Mouse (Mus musculus) neural tube, embryonic 13.5 days (tissue): ENCODE measurements around the gene Clpb. TPM values are rescaled to one million over a fixed set of nuclear protein-coding genes. Genes with fewer than 3 reads are reported as not detected.

Experiments used
- ATAC-seq: fragments of 200-750 bp; cut with Nextera tagmentation; 2 replicates; pipeline ENCODE4 v1.8.0; 2017; ENCODE audit warnings: low read depth, mild to moderate bottlenecking, moderate TSS enrichment, moderate library complexity
- H3K27ac ChIP-seq: fragments of 300-500 bp; sonication (generic); replicated peaks from 2 replicates; pipeline ENCODE4 v1.5.1; 2015; ENCODE audit warnings: moderate library complexity, mild to moderate bottlenecking, inconsistent platforms
- H3K27me3 ChIP-seq: fragments of 300-500 bp; sonication (generic); 2 replicates; pipeline ENCODE4 v1.6.1; 2015; ENCODE audit warnings: mild to moderate bottlenecking, inconsistent platforms
- H3K36me3 ChIP-seq: fragments of 300-500 bp; sonication (generic); 2 replicates; pipeline ENCODE4 v1.6.1; 2015; ENCODE audit warnings: mild to moderate bottlenecking, inconsistent platforms
- H3K4me1 ChIP-seq: fragments of 300-500 bp; sonication (generic); replicated peaks from 2 replicates; pipeline ENCODE4 v1.6.1; 2015; ENCODE audit warnings: inconsistent platforms
- H3K4me2 ChIP-seq: fragments of 300-500 bp; sonication (generic); 2 replicates; pipeline ENCODE4 v1.6.1; 2015; ENCODE audit warnings: inconsistent platforms, mild to moderate bottlenecking, moderate library complexity
- H3K4me3 ChIP-seq: fragments of 300-500 bp; sonication (generic); 2 replicates; pipeline ENCODE4 v1.5.1; 2015; ENCODE audit warnings: mild to moderate bottlenecking, inconsistent platforms
- H3K9ac ChIP-seq: fragments of 300-500 bp; sonication (generic); 2 replicates; pipeline ENCODE4 v1.6.1; 2015; ENCODE audit warnings: moderate library complexity, mild to moderate bottlenecking, inconsistent platforms
- H3K9me3 ChIP-seq: fragments of 300-500 bp; sonication (generic); 2 replicates; pipeline ENCODE4 v1.6.1; 2016; ENCODE audit warnings: inconsistent platforms
- WGBS: fragments of 180-500 bp; shearing (Covaris S2); methylation state at CpG from one replicate; pipeline ENCODE4 v1.1.7; 2015; 5-methylcytosine and 5-hydroxymethylcytosine counted together
- polyA plus RNA-seq: library from polyadenylated mRNA; unstranded; fragments of >200 nt; fragmentation: Nextera tagmentation; extraction: Ambion mirVana; gene quantifications from 2 replicates; pipeline ENCODE4 v1.2.1, GENCODE M21; 2015

The Clpb gene
- polyA plus RNA-seq, 1 experiment from 2014 or later = 30.4 TPM

GRCm38 (mm10) chr7:101700296-101700695 is 36.9 kb downstream of the Clpb start:
- Histone ChIP-seq H3K4me3 (no peak overlapping the region), H3K9ac (no peak overlapping the region), H3K4me2 (no peak overlapping the region), H3K9me3 (no peaks in the 10 kb centered on the region), H3K4me1 (peaks cover 9% of the 10 kb centered on the region; the same call in 1 of the 2 replicates), H3K27ac (no peak overlapping the region), H3K27me3 (no peaks in the 10 kb centered on the region), H3K36me3 (no peaks in the 10 kb centered on the region)
- WGBS = 85% methylated on average over 3 of the region's 3 CpGs
- ATAC-seq = no peak

- no peaks in the 10 kb centered on the region for H3K9me3 ChIP-seq
- no peak overlapping the region for H3K9ac ChIP-seq
- no peaks in the 10 kb centered on the region for H3K4me1 ChIP-seq
- H3K27me3 ChIP-seq = no peaks in the 10 kb centered on the region
- no peak overlapping the region for H3K4me3 ChIP-seq
- H3K27ac ChIP-seq = no peak overlapping the region
- ATAC-seq = no peak
- no peak overlapping the region for H3K4me2 ChIP-seq
- WGBS = 89% methylated on average over 5 of the region's 5 CpGs
- peaks cover 12% of the 10 kb centered on the region; the same call in 1 of the 2 replicates for H3K36me3 ChIP-seq
These were observed 39.3 kb downstream of the Clpb start for GRCm38 (mm10) chr7:101702706-101703105.

- Histone ChIP-seq H3K27ac (no peak overlapping the region), H3K9ac (no peak overlapping the region), H3K27me3 (no peaks in the 10 kb centered on the region), H3K4me3 (no peak overlapping the region), H3K36me3 (peaks cover 14% of the 10 kb centered on the region; the same call in 1 of the 2 replicates), H3K9me3 (no peaks in the 10 kb centered on the region), H3K4me1 (peaks cover 9% of the 10 kb centered on the region), H3K4me2 (no peak overlapping the region)
- no peak for ATAC-seq
- 92% methylated on average over 3 of the region's 3 CpGs for WGBS
These were observed 46.2 kb downstream of the Clpb start for GRCm38 (mm10) chr7:101709586-101709985.

- no peak overlapping the region for H3K9ac ChIP-seq
- 94% methylated on average over 5 of the region's 5 CpGs for WGBS
- no peak overlapping the region for H3K4me3 ChIP-seq
- no peak overlapping the region for H3K27ac ChIP-seq
- peaks cover 14% of the 10 kb centered on the region; the same call in 1 of the 2 replicates for H3K36me3 ChIP-seq
- no peaks in the 10 kb centered on the region for H3K27me3 ChIP-seq
- no peak overlapping the region for H3K4me2 ChIP-seq
- H3K9me3 ChIP-seq = no peaks in the 10 kb centered on the region
- no peak for ATAC-seq
- H3K4me1 ChIP-seq = peaks cover 11% of the 10 kb centered on the region
These were observed 46.8 kb downstream of the Clpb start for GRCm38 (mm10) chr7:101710236-101710635.

- Histone ChIP-seq H3K36me3 (no peaks in the 10 kb centered on the region), H3K9me3 (no peaks in the 10 kb centered on the region), H3K4me1 (peaks cover 11% of the 10 kb centered on the region), H3K4me3 (no peak overlapping the region), H3K27ac (peak overlapping the region; percentile 15; the same call in 1 of the 2 replicates), H3K4me2 (no peak overlapping the region), H3K9ac (no peak overlapping the region), H3K27me3 (no peaks in the 10 kb centered on the region)
- ATAC-seq = peak; percentile 49
- WGBS = 60% methylated on average over 9 of the region's 9 CpGs
These were observed 50.5 kb downstream of the Clpb start for GRCm38 (mm10) chr7:101713828-101714400.

GRCm38 (mm10) chr7:101715041-101715551 is 51.7 kb downstream of the Clpb start:
- no peak for ATAC-seq
- Histone ChIP-seq H3K27me3 (no peaks in the 10 kb centered on the region), H3K4me1 (peaks cover 18% of the 10 kb centered on the region), H3K36me3 (no peaks in the 10 kb centered on the region), H3K27ac (no peak overlapping the region), H3K9me3 (no peaks in the 10 kb centered on the region), H3K9ac (no peak overlapping the region), H3K4me2 (no peak overlapping the region), H3K4me3 (no peak overlapping the region)
- WGBS = 86% methylated on average over 5 of the region's 5 CpGs

GRCm38 (mm10) chr7:101720356-101720755 is 56.9 kb downstream of the Clpb start:
- H3K27ac ChIP-seq = no peak overlapping the region
- no peaks in the 10 kb centered on the region for H3K27me3 ChIP-seq
- no peaks in the 10 kb centered on the region for H3K9me3 ChIP-seq
- H3K9ac ChIP-seq = no peak overlapping the region
- no peak for ATAC-seq
- 85% methylated on average over 3 of the region's 3 CpGs for WGBS
- no peak overlapping the region for H3K4me2 ChIP-seq
- no peak overlapping the region for H3K4me3 ChIP-seq
- H3K36me3 ChIP-seq = peaks cover 6% of the 10 kb centered on the region; the same call in 1 of the 2 replicates
- H3K4me1 ChIP-seq = 0 out of 2 replicates have a peak, but pooled peaks cover 7% of the 10 kb centered on the region

- H3K9ac ChIP-seq = no peak overlapping the region
- 41% methylated on average over 4 of the region's 4 CpGs for whole genome bisulfite sequencing
- no peak overlapping the region for H3K4me3 ChIP-seq
- ATAC-seq = no peak
- peaks cover 13% of the 10 kb centered on the region; the same call in 1 of the 2 replicates for H3K36me3 ChIP-seq
- H3K27ac ChIP-seq = no peak overlapping the region
- no peaks in the 10 kb centered on the region for H3K9me3 ChIP-seq
- H3K27me3 ChIP-seq = no peaks in the 10 kb centered on the region
- H3K4me1 ChIP-seq = no peaks in the 10 kb centered on the region; the same call in 1 of the 2 replicates
- no peak overlapping the region for H3K4me2 ChIP-seq
These were observed 61.6 kb downstream of the Clpb start for GRCm38 (mm10) chr7:101725081-101725480.

GRCm38 (mm10) chr7:101726980-101727379 is 63.5 kb downstream of the Clpb start:
- ATAC-seq = no peak
- Histone ChIP-seq H3K27ac (no peak overlapping the region), H3K9ac (no peak overlapping the region), H3K9me3 (no peaks in the 10 kb centered on the region), H3K4me3 (no peak overlapping the region), H3K27me3 (no peaks in the 10 kb centered on the region), H3K36me3 (peaks cover 13% of the 10 kb centered on the region; the same call in 1 of the 2 replicates), H3K4me2 (no peak overlapping the region), H3K4me1 (no peaks in the 10 kb centered on the region; the same call in 1 of the 2 replicates)
- 58% methylated on average over 2 of the region's 2 CpGs for whole genome bisulfite sequencing

GRCm38 (mm10) chr7:101732096-101732495 is 68.7 kb downstream of the Clpb start:
- Histone ChIP-seq H3K4me1 (no peaks in the 10 kb centered on the region; the same call in 1 of the 2 replicates), H3K9me3 (no peaks in the 10 kb centered on the region), H3K27ac (no peak overlapping the region), H3K9ac (no peak overlapping the region), H3K4me3 (no peak overlapping the region), H3K36me3 (peaks cover 7% of the 10 kb centered on the region; the same call in 1 of the 2 replicates), H3K27me3 (no peaks in the 10 kb centered on the region), H3K4me2 (no peak overlapping the region)
- no peak for ATAC-seq
- WGBS = 72% methylated on average over 1 of the region's 1 CpGs

GRCm38 (mm10) chr7:101733042-101733441 is 69.6 kb downstream of the Clpb start:
- ATAC-seq = no peak
- no peaks in the 10 kb centered on the region for H3K9me3 ChIP-seq
- no peak overlapping the region for H3K27ac ChIP-seq
- 73% methylated on average over 2 of the region's 2 CpGs for WGBS
- no peaks in the 10 kb centered on the region; the same call in 1 of the 2 replicates for H3K4me1 ChIP-seq
- H3K4me2 ChIP-seq = no peak overlapping the region
- H3K4me3 ChIP-seq = no peak overlapping the region
- H3K9ac ChIP-seq = no peak overlapping the region
- H3K36me3 ChIP-seq = no peaks in the 10 kb centered on the region
- H3K27me3 ChIP-seq = no peaks in the 10 kb centered on the region

- H3K27me3 ChIP-seq = no peaks in the 10 kb centered on the region
- H3K9me3 ChIP-seq = no peaks in the 10 kb centered on the region
- H3K4me1 ChIP-seq = peaks cover 4% of the 10 kb centered on the region; the same call in 1 of the 2 replicates
- no peak overlapping the region for H3K9ac ChIP-seq
- no peak overlapping the region for H3K4me2 ChIP-seq
- no peak overlapping the region for H3K4me3 ChIP-seq
- no peak overlapping the region for H3K27ac ChIP-seq
- H3K36me3 ChIP-seq = no peaks in the 10 kb centered on the region
- 100% methylated on average over 1 of the region's 1 CpGs for WGBS
- no peak for ATAC-seq
These were observed 71.9 kb downstream of the Clpb start for GRCm38 (mm10) chr7:101735297-101735696.
